Mouse (Mus musculus) effector memory CD4-positive, alpha-beta T cell, adult 7 months (primary cell): ENCODE measurements around the gene 4930432K21Rik. TPM values are rescaled to one million over a fixed set of nuclear protein-coding genes. Genes with fewer than 3 reads are reported as not detected.

Source experiments
- polyA plus RNA-seq: library from polyadenylated mRNA; unstranded; fragments of 100-300 nt; shearing (Covaris generic); gene quantifications from one replicate; pipeline ENCODE4 v1.2.1, GENCODE M21; 2017

Gene 4930432K21Rik
- polyA plus RNA-seq = 0.43 TPM

DNA sequence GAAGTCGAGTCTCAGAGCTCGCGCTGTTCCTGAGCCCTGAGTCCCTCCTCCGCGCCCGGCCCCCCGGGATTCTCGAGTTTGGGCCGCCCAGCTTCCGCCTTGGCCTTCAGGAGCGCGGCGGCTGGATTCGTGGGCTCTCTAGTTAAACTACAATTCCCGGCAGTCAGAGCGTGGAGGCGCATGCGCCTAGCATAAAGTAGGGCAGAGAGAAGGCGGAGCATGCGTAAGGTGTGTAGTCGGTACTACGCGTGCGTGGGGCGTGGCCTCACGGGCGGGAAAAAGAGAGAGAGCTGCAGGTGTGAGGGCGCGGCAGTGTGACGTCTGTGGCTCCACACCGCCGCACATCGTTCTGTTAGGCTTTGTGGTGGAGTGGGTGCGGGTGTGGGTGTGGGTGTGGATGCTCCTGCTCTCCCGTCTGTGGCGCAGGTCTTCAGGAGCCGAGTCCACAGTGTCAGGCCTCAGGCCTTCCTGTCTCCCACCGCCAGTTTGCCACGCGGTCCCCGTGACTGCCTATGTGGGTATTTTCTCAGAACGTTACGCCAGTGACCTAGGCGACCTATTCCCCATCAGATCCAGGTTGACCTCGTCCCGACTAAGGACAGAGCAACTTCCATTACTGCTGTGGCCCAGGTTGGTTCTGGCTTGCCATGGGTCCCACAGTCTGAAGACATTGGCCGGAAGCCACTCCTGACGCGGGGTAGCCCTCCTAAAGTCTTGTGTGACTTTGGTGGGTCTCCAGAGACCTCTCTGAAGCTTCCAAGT is at the start of gene 4930432K21Rik, which contains the start of gene Cc2d1a:
Gene 4930432K21Rik (plus strand): TSS at position 257 of the 762 bp plus-strand sequence.
Gene Cc2d1a (minus strand): TSS at position 168 of the 762 bp plus-strand sequence.

DNA sequence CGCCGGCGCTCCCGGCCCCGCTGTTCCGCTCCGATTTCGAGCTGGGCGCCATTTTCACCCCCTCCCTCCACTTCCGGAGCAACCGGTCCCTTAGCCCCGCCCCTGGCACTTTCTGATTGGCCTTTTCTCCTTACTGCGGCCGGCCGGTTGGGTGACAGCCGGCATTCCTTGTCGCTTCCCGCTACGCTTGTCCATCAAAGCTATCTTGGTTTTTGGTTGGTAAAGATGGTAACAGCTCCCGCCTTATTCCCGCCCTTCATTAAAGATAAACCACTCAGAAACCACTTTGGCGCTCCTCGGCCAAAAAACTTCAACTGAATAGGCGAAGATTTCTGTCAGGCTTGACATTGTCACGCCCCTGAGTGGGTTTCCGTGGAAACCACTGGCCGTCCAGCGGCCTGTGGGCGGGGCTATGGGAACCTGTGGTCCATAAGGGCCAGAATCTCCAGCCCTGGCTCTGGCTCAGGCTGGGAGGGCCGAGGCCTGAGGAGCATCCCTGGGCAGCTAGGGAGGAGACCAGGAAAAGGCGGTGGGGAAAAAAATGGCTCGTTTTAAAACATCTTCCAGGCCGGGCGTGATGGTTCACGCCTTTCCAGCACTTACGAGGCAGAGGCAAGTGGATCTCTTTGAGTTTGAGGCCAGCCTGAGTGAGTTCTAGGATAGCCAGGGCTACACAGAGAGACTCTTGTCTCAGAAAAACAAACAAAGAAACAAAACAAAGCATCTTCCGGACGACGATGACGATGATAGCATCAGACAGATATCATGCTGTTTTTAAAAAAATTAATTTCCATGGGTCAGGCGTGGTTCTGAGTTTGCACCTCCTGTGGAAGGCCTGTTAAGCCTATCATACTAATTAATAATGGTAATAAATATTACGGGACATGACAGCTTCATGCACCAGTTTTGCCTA is 42.9 kb upstream of the 4930432K21Rik start, which contains the start of gene Dcaf15:
Gene Dcaf15 (minus strand): TSS at position 72 of the 913 bp plus-strand sequence.

DNA sequence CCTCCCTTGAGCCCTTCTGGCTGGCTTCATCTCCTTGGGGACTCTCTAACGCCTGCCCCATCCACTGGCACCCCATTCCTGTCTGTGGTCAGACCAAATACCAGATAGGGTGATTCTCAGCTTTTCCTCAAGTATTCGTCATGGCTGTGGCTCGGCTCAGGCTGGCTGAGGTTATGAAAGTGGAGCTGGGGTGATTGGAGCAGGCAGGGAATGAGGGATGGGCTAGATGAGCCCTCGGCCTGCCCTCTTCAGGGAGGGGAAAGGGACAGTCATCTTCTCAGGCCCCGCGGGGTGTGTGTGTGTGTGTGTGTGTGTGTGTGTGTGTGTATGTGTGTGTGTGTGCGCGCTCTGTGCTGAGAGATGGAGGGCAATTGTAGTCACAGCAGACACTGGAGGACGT is 22.2 kb upstream of the 4930432K21Rik start, which contains the start of gene Podnl1:
Gene Podnl1 (plus strand): TSS at position 334 of the 400 bp plus-strand sequence.

DNA sequence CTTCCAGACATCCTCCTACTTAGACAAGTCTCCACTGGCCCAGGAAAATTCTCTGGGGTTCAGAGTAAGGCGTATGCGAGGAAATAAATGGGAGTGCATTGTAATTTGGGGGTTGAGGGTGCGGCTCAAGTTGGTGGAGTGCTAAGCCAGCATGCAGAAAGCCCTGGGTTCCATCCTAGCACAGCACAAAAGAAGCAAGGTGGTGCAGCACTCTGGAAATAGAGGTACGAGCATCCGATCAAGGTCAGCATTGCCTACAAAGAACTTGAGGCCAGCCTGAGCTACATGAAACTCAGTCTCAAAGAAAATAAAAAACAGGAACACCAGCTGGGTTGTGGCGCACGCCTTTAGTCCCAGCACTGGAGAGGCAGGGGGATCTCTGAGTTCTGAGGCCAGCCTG is 37.3 kb downstream of the 4930432K21Rik start, which contains the start of gene Nanos3:
Gene Nanos3 (minus strand): TSS at position 101 of the 400 bp plus-strand sequence.

Other genes starting within 250 kb of the 4930432K21Rik start
- gene Adgrl1, start 247.9 kb upstream of the 4930432K21Rik start, polyA plus RNA-seq = 5.4 TPM
- 0.85 TPM for gene Gm10644, start 192.8 kb upstream of the 4930432K21Rik start, polyA plus RNA-seq
- gene Asf1b, start 192.5 kb upstream of the 4930432K21Rik start, polyA plus RNA-seq = 5.4 TPM
- 37.4 TPM for gene Prkaca, start 175.0 kb upstream of the 4930432K21Rik start, polyA plus RNA-seq
- 4.2 TPM for gene Samd1, start 150.4 kb upstream of the 4930432K21Rik start, polyA plus RNA-seq
- gene 1700067K01Rik, start 146.5 kb upstream of the 4930432K21Rik start, polyA plus RNA-seq = not detected
- gene 2210011C24Rik, start 135.9 kb upstream of the 4930432K21Rik start, polyA plus RNA-seq = 3.5 TPM
- gene Palm3, start 126.6 kb upstream of the 4930432K21Rik start, polyA plus RNA-seq = 4.0 TPM
- gene Il27ra, start 105.4 kb upstream of the 4930432K21Rik start, polyA plus RNA-seq = 213 TPM
- 0.63 TPM for gene Rln3, start 103.0 kb upstream of the 4930432K21Rik start, polyA plus RNA-seq
- 2.2 TPM for gene Gm10643, start 82.9 kb upstream of the 4930432K21Rik start, polyA plus RNA-seq
- gene Rfx1, start 81.2 kb upstream of the 4930432K21Rik start, polyA plus RNA-seq = 26.0 TPM
- 29.9 TPM for gene Dcaf15, start 43.3 kb upstream of the 4930432K21Rik start, polyA plus RNA-seq
- 43.1 TPM for gene Podnl1, start 22.0 kb upstream of the 4930432K21Rik start, polyA plus RNA-seq
- gene Cc2d1a, start 89 bp upstream of the 4930432K21Rik start, polyA plus RNA-seq = 38.6 TPM
- gene Nanos3, start 37.2 kb downstream of the 4930432K21Rik start, polyA plus RNA-seq = not detected
- 49.0 TPM for gene Zswim4, start 89.0 kb downstream of the 4930432K21Rik start, polyA plus RNA-seq
- gene D8Ertd738e, start 101.7 kb downstream of the 4930432K21Rik start, polyA plus RNA-seq = 481 TPM
- 138 TPM for gene Mri1, start 109.3 kb downstream of the 4930432K21Rik start, polyA plus RNA-seq
- 22.5 TPM for gene Ccdc130, start 122.4 kb downstream of the 4930432K21Rik start, polyA plus RNA-seq
- 4.2 TPM for gene Cacna1a, start 240.4 kb downstream of the 4930432K21Rik start, polyA plus RNA-seq